Mouse (Mus musculus): ENCODE measurements at regions not wholly inside any gene's neighbourhood (a gene's known extent, or its start where the extent isn't known, plus 50 kb on each side); places are given as distances from the start of the nearest gene placed in this dataset.

GRCm38 (mm10) chr10:66940368-66940767, 155.6 kb upstream of the Jmjd1c start:
- Histone ChIP-seq H3K36me3 (replicated peaks) (no peaks in the 10 kb centered on the region), H3K27me3 (replicated peaks; ENCODE audit: low read depth, poor library complexity, severe bottlenecking) (no peaks in the 10 kb centered on the region), H3K4me3 (no peak overlapping the region), H3K4me1 (no peaks in the 10 kb centered on the region), H3K9me3 (no peaks in the 10 kb centered on the region), H3K27ac (replicated peaks) (no peak overlapping the region)
- DNase-seq (ENCODE audit: low spot score) = no peak
- WGBS = 87% methylated on average over 6 of the region's 6 CpGs

GRCm38 (mm10) chr10:66940922-66941321, 155.0 kb upstream of the Jmjd1c start:
- no peak overlapping the region for H3K4me3 ChIP-seq
- H3K9me3 ChIP-seq = no peaks in the 10 kb centered on the region
- no peaks in the 10 kb centered on the region for H3K4me1 ChIP-seq
- no peaks in the 10 kb centered on the region for H3K27me3 ChIP-seq (replicated peaks; ENCODE audit: low read depth, poor library complexity, severe bottlenecking)
- WGBS = 84% methylated on average over 5 of the region's 5 CpGs
- no peaks in the 10 kb centered on the region for H3K36me3 ChIP-seq (replicated peaks)
- no peak for DNase-seq (ENCODE audit: low spot score)
- no peak overlapping the region for H3K27ac ChIP-seq (replicated peaks)

- DNase-seq (ENCODE audit: low spot score) = no peak
- Histone ChIP-seq H3K27ac (replicated peaks) (no peak overlapping the region), H3K4me3 (no peak overlapping the region), H3K4me1 (no peaks in the 10 kb centered on the region), H3K9me3 (no peaks in the 10 kb centered on the region), H3K36me3 (replicated peaks) (no peaks in the 10 kb centered on the region), H3K27me3 (replicated peaks; ENCODE audit: low read depth, poor library complexity, severe bottlenecking) (no peaks in the 10 kb centered on the region)
- WGBS = 83% methylated on average over 3 of the region's 3 CpGs
These were observed 154.0 kb upstream of the Jmjd1c start for GRCm38 (mm10) chr10:66941974-66942373.

GRCm38 (mm10) chr10:66943875-66944274, 152.1 kb upstream of the Jmjd1c start:
- Histone ChIP-seq H3K4me3 (no peak overlapping the region), H3K36me3 (replicated peaks) (no peaks in the 10 kb centered on the region), H3K27me3 (replicated peaks; ENCODE audit: low read depth, poor library complexity, severe bottlenecking) (no peaks in the 10 kb centered on the region), H3K9me3 (no peaks in the 10 kb centered on the region), H3K4me1 (no peaks in the 10 kb centered on the region), H3K27ac (replicated peaks) (no peak overlapping the region)
- DNase-seq (ENCODE audit: low spot score) = no peak
- WGBS = 71% methylated on average over 5 of the region's 5 CpGs

- no peaks in the 10 kb centered on the region for H3K4me1 ChIP-seq
- H3K27ac ChIP-seq (replicated peaks) = no peak overlapping the region
- no peaks in the 10 kb centered on the region for H3K36me3 ChIP-seq (replicated peaks)
- 86% methylated on average over 2 of the region's 2 CpGs for WGBS
- DNase-seq (ENCODE audit: low spot score) = no peak
- no peaks in the 10 kb centered on the region for H3K27me3 ChIP-seq (replicated peaks; ENCODE audit: low read depth, poor library complexity, severe bottlenecking)
- H3K4me3 ChIP-seq = no peak overlapping the region
- H3K9me3 ChIP-seq = no peaks in the 10 kb centered on the region
These were observed 149.8 kb upstream of the Jmjd1c start for GRCm38 (mm10) chr10:66946161-66946560.

GRCm38 (mm10) chr10:66948329-66948728, 147.6 kb upstream of the Jmjd1c start:
- no peak for DNase-seq (ENCODE audit: low spot score)
- no peaks in the 10 kb centered on the region for H3K36me3 ChIP-seq (replicated peaks)
- no peaks in the 10 kb centered on the region for H3K4me1 ChIP-seq
- 93% methylated on average over 2 of the region's 2 CpGs for WGBS
- no peak overlapping the region for H3K4me3 ChIP-seq
- no peak overlapping the region for H3K27ac ChIP-seq (replicated peaks)
- no peaks in the 10 kb centered on the region for H3K9me3 ChIP-seq
- H3K27me3 ChIP-seq (replicated peaks; ENCODE audit: low read depth, poor library complexity, severe bottlenecking) = no peaks in the 10 kb centered on the region

- Histone ChIP-seq H3K36me3 (replicated peaks) (no peaks in the 10 kb centered on the region), H3K9me3 (no peaks in the 10 kb centered on the region), H3K4me1 (0 out of 2 replicates have a peak, but pooled peaks cover 2% of the 10 kb centered on the region), H3K4me3 (no peak overlapping the region), H3K27me3 (replicated peaks; ENCODE audit: low read depth, poor library complexity, severe bottlenecking) (no peaks in the 10 kb centered on the region), H3K27ac (replicated peaks) (no peak overlapping the region)
- WGBS = 92% methylated on average over 4 of the region's 4 CpGs
- DNase-seq (ENCODE audit: low spot score) = no peak
These were observed 145.5 kb upstream of the Jmjd1c start for GRCm38 (mm10) chr10:66950441-66950840.

GRCm38 (mm10) chr10:66951231-66951822, 144.6 kb upstream of the Jmjd1c start:
- Histone ChIP-seq H3K4me1 (peaks cover 6% of the 10 kb centered on the region; the same call in 1 of the 2 replicates), H3K9me3 (no peaks in the 10 kb centered on the region), H3K4me3 (no peak overlapping the region), H3K36me3 (replicated peaks) (no peaks in the 10 kb centered on the region), H3K27me3 (replicated peaks; ENCODE audit: low read depth, poor library complexity, severe bottlenecking) (no peaks in the 10 kb centered on the region), H3K27ac (replicated peaks) (no peak overlapping the region)
- no peak for DNase-seq (ENCODE audit: low spot score)
- WGBS = 90% methylated on average over 8 of the region's 8 CpGs

- Histone ChIP-seq H3K27me3 (replicated peaks; ENCODE audit: low read depth, poor library complexity, severe bottlenecking) (no peaks in the 10 kb centered on the region), H3K36me3 (replicated peaks) (no peaks in the 10 kb centered on the region), H3K9me3 (no peaks in the 10 kb centered on the region), H3K4me3 (no peak overlapping the region), H3K4me1 (peaks cover 11% of the 10 kb centered on the region; the same call in 1 of the 2 replicates), H3K27ac (replicated peaks) (no peak overlapping the region)
- 77% methylated on average over 9 of the region's 9 CpGs for WGBS
- DNase-seq (ENCODE audit: low spot score) = no peak
These were observed 144.0 kb upstream of the Jmjd1c start for GRCm38 (mm10) chr10:66951935-66952334.

GRCm38 (mm10) chr10:66953248-66953975, 142.5 kb upstream of the Jmjd1c start:
- Histone ChIP-seq H3K4me1 (peaks cover 11% of the 10 kb centered on the region; the same call in 1 of the 2 replicates), H3K36me3 (replicated peaks) (no peaks in the 10 kb centered on the region), H3K4me3 (no peak overlapping the region), H3K9me3 (no peaks in the 10 kb centered on the region), H3K27me3 (replicated peaks; ENCODE audit: low read depth, poor library complexity, severe bottlenecking) (no peaks in the 10 kb centered on the region), H3K27ac (replicated peaks) (no peak overlapping the region)
- 80% methylated on average over 10 of the region's 10 CpGs for WGBS
- DNase-seq (ENCODE audit: low spot score) = no peak

- no peaks in the 10 kb centered on the region for H3K27me3 ChIP-seq (replicated peaks; ENCODE audit: low read depth, poor library complexity, severe bottlenecking)
- H3K27ac ChIP-seq (replicated peaks) = no peak overlapping the region
- WGBS = 77% methylated on average over 4 of the region's 4 CpGs
- no peak for DNase-seq (ENCODE audit: low spot score)
- no peak overlapping the region for H3K4me3 ChIP-seq
- H3K9me3 ChIP-seq = no peaks in the 10 kb centered on the region
- H3K36me3 ChIP-seq (replicated peaks) = no peaks in the 10 kb centered on the region
- H3K4me1 ChIP-seq = peaks cover 11% of the 10 kb centered on the region; the same call in 1 of the 2 replicates
These were observed 141.9 kb upstream of the Jmjd1c start for GRCm38 (mm10) chr10:66953976-66954505.

- H3K27ac ChIP-seq (replicated peaks) = no peak overlapping the region
- H3K4me3 ChIP-seq = no peak overlapping the region
- DNase-seq (ENCODE audit: low spot score) = no peak
- H3K4me1 ChIP-seq = peaks cover 11% of the 10 kb centered on the region; the same call in 1 of the 2 replicates
- H3K9me3 ChIP-seq = no peaks in the 10 kb centered on the region
- no peaks in the 10 kb centered on the region for H3K36me3 ChIP-seq (replicated peaks)
- 62% methylated on average over 5 of the region's 5 CpGs for WGBS
- no peaks in the 10 kb centered on the region for H3K27me3 ChIP-seq (replicated peaks; ENCODE audit: low read depth, poor library complexity, severe bottlenecking)
These were observed 140.5 kb upstream of the Jmjd1c start for GRCm38 (mm10) chr10:66955430-66955829.

GRCm38 (mm10) chr10:66956619-66957018, 139.3 kb upstream of the Jmjd1c start:
- WGBS = 92% methylated on average over 4 of the region's 4 CpGs
- Histone ChIP-seq H3K4me3 (no peak overlapping the region), H3K4me1 (peaks cover 11% of the 10 kb centered on the region; the same call in 1 of the 2 replicates), H3K9me3 (no peaks in the 10 kb centered on the region), H3K27ac (replicated peaks) (no peak overlapping the region), H3K36me3 (replicated peaks) (no peaks in the 10 kb centered on the region), H3K27me3 (replicated peaks; ENCODE audit: low read depth, poor library complexity, severe bottlenecking) (no peaks in the 10 kb centered on the region)
- DNase-seq (ENCODE audit: low spot score) = no peak
